Mouse (Mus musculus) heart, postnatal 0 days (tissue): Measurements from ENCODE around the gene Gm10382. TPM values are rescaled to one million over a fixed set of nuclear protein-coding genes. Genes with fewer than 3 reads are reported as not detected.

Experiments
- ATAC-seq: fragments of 200-750 bp; cut with Nextera tagmentation; 2 replicates; pipeline ENCODE4 v1.8.0; 2017; ENCODE audit warnings: low read depth, moderate number of reproducible peaks, moderate library complexity; ENCODE audit not compliant: insufficient read depth
- DNase-seq: peaks from one replicate; pipeline ENCODE4 v3.0.0-alpha.2; 2016; ENCODE audit warnings: low spot score
- H3K27ac ChIP-seq: fragments of 300-500 bp; sonication (generic); 2 replicates; pipeline ENCODE4 v1.5.1; 2014; ENCODE audit warnings: low read depth, mild to moderate bottlenecking
- H3K27me3 ChIP-seq: fragments of 300-500 bp; sonication (generic); 2 replicates; pipeline ENCODE4 v1.6.1; 2014; ENCODE audit warnings: low read length, mixed read lengths; ENCODE audit not compliant: control insufficient read depth, insufficient read depth
- H3K36me3 ChIP-seq: fragments of 300-500 bp; sonication (generic); replicated peaks from 2 replicates; pipeline ENCODE4 v1.6.1; 2014; ENCODE audit warnings: low read length, mixed read lengths; ENCODE audit not compliant: control insufficient read depth, insufficient read depth
- H3K4me1 ChIP-seq: fragments of 300-500 bp; sonication (generic); 2 replicates; pipeline ENCODE4 v1.6.1; 2014; ENCODE audit warnings: antibody characterized with exemption; ENCODE audit not compliant: control insufficient read depth, insufficient read depth
- H3K4me2 ChIP-seq: fragments of 300-500 bp; sonication (generic); 2 replicates; pipeline ENCODE4 v1.6.1; 2014; ENCODE audit warnings: low read depth, mild to moderate bottlenecking, low read length, moderate library complexity
- H3K4me3 ChIP-seq: fragments of 300-500 bp; sonication (generic); 2 replicates; pipeline ENCODE4 v1.5.1; 2014; ENCODE audit warnings: low read depth, low read length
- H3K9ac ChIP-seq: fragments of 300-500 bp; sonication (generic); replicated peaks from 2 replicates; pipeline ENCODE4 v1.6.1; 2014; ENCODE audit warnings: low read depth, low read length, mixed read lengths
- H3K9me3 ChIP-seq: fragments of 300-500 bp; sonication (generic); replicated peaks from 2 replicates; pipeline ENCODE4 v1.6.1; 2016; ENCODE audit warnings: low read length; ENCODE audit not compliant: control insufficient read depth
- CTCF ChIP-seq: IDR thresholded peaks from 2 replicates; pipeline ENCODE4 v1.5.1; 2016; ENCODE audit warnings: antibody characterized with exemption, control low read depth, low read depth
- EP300 ChIP-seq: IDR thresholded peaks from 2 replicates; pipeline ENCODE4 v1.6.1; 2016; ENCODE audit warnings: antibody characterized with exemption, low read depth
- WGBS: fragments of 180-500 bp; shearing (Covaris S2); extraction: QIAGEN DNeasy Blood & Tissue Kit; methylation state at CpG from one replicate; pipeline ENCODE4 v1.1.7; 2014; 5-methylcytosine and 5-hydroxymethylcytosine counted together
- polyA plus RNA-seq: library from polyadenylated mRNA; unstranded; fragments of >200 nt; fragmentation: Nextera tagmentation; extraction: Ambion mirVana; gene quantifications from 2 replicates; pipeline ENCODE4 v1.2.1, GENCODE M21; 2015
- total RNA-seq: library from RNA; depleted of rRNA; stranded (reverse); fragments of >200 nt; gene quantifications from 2 replicates; pipeline ENCODE4 v1.2.3, GENCODE M21; 2014; ENCODE audit warnings: low replicate concordance

The Gm10382 gene
- total and polyA plus RNA-seq, 2 experiments from 2014 or later, result 0.78 TPM; not detected in 1

DNA sequence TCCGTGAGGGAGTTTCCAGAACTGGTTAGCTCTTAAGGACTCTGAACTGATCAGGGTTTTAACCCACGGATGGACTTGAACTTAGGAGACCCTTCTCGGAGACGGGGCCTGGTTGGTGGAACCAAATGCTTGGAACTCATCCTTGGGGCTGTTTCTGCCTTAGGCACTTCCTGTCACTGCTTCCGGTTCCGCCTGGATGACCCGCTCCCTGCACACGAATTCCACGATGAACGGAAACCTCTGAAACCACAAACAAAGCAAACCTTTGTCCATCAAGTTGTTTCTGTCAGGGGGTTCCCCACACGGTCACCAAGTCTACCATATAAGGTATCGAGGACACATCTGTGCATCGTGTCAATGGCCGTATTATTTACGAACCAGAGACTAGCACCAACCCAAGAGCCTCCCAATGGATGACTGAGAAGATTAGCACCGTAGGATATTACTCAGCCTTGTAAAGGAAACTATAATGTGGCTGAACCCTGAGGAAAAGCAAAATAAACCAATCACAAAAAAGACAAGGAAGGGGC is 28.1 kb upstream of the Gm10382 start:
- no peak overlapping the region for H3K4me3 ChIP-seq
- H3K9ac ChIP-seq, result no peak overlapping the region
- H3K9me3 ChIP-seq, result no peaks in the 10 kb centered on the region
- no peak overlapping the region for H3K27ac ChIP-seq
- DNase-seq, result no peak
- H3K4me1 ChIP-seq, result peaks cover 10% of the 10 kb centered on the region
- no peak overlapping the region for H3K4me2 ChIP-seq
- no peak for ATAC-seq
- no peaks in the 10 kb centered on the region for H3K27me3 ChIP-seq
- no peaks in the 10 kb centered on the region for H3K36me3 ChIP-seq
- TF ChIP-seq EP300 (no peak), CTCF (no peak)
- WGBS, result 71% methylated on average over 16 of the region's 16 CpGs

DNA sequence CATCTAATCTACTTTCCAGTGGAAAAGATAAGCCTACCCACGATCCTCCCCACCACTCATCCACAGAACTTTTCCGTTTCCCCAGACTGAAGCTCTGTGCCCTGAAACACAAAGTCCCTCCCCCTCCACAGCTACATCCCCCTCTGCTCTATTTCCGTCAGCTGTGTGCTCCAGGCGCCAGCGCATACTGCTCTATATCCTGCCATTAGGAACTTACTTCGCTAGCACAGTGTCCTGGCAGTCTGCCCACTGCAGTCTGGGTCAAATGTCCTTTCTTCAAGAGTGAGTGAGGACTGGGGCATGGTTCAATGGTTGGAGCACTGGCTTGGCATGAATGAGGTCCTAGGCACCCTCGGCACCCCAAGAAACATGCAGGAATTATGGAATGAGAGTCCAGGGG is 25.2 kb upstream of the Gm10382 start:
- Histone ChIP-seq H3K36me3 (no peaks in the 10 kb centered on the region), H3K4me3 (no peak overlapping the region), H3K9me3 (no peaks in the 10 kb centered on the region), H3K27ac (peak overlapping the region; percentile 62), H3K27me3 (no peaks in the 10 kb centered on the region), H3K4me2 (peak overlapping the region; percentile 4; the same call in 1 of the 2 replicates), H3K9ac (no peak overlapping the region), H3K4me1 (peaks cover 10% of the 10 kb centered on the region)
- peak; percentile 72 for TF ChIP-seq EP300
- TF ChIP-seq CTCF, result no peak
- DNase-seq (peak; percentile 71), ATAC-seq (peak; percentile 79)
- 14% methylated on average over 7 of the region's 7 CpGs for WGBS

DNA sequence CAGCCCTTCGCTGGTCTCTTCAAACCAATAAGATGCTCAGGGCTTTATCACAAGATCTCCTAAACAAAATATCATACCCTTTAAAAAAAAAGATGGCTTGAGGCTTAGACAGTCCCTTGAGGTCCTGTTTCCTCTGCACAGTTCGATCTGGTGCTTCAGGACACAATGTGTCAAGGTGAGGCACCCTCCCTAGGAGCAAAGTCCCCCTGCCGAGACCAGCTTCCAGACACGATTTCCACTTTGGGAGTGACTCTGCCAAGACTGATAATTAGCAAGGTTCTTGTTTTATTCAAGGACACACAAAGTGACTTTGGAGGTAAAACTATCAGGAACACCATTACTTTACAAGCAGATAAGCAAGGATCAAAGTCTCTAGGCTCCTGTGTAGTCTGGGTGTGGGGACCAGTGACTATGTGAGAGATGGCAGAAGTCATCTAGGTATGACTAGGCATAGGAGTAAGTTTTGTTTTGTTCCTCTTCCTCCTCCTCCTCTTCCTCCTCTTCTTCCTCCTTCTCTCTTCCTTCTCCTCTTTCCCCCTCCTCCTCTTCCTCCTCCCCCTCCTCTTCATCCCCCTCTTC is 24.2 kb upstream of the Gm10382 start:
- no peak for ATAC-seq
- H3K27ac ChIP-seq, result no peak overlapping the region

DNA sequence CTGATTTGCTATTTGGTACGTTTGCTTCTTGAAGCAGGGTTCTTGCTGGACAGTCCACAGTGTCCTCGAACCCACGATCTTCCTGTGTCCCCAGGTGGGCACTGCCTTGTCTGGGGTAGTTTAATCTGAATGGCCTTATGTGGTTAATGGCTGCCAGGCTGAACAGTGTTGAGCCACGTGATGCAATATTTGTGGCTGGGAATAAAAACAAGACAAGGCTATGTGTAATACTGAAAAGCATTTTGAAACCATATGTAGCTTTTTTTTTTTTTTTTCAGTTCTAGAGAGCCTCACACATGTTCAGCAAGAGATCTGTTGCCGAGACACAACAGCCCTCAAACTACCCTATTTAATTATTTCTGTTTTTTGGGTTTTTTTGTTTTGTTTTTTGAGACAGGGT is 21.0 kb upstream of the Gm10382 start:
- peaks cover 10% of the 10 kb centered on the region for H3K4me1 ChIP-seq
- H3K4me3 ChIP-seq, result no peak overlapping the region
- no peaks in the 10 kb centered on the region for H3K36me3 ChIP-seq
- TF ChIP-seq CTCF (no peak), EP300 (no peak)
- DNase-seq (no peak), ATAC-seq (no peak)
- H3K9ac ChIP-seq, result no peak overlapping the region
- H3K9me3 ChIP-seq, result no peaks in the 10 kb centered on the region
- 66% methylated on average over 5 of the region's 5 CpGs for WGBS
- H3K27ac ChIP-seq, result no peak overlapping the region
- H3K27me3 ChIP-seq, result no peaks in the 10 kb centered on the region
- H3K4me2 ChIP-seq, result no peak overlapping the region

More for the DNA sequence above, 24.2 kb upstream of the Gm10382 start:
- TF ChIP-seq CTCF (no peak), EP300 (no peak)
- Histone ChIP-seq H3K9me3 (no peaks in the 10 kb centered on the region), H3K9ac (no peak overlapping the region), H3K4me3 (no peak overlapping the region), H3K4me2 (no peak overlapping the region), H3K27me3 (no peaks in the 10 kb centered on the region), H3K36me3 (no peaks in the 10 kb centered on the region), H3K4me1 (peaks cover 10% of the 10 kb centered on the region)
- no peak for DNase-seq
- WGBS, result 54% methylated on average over 4 of the region's 4 CpGs

DNA sequence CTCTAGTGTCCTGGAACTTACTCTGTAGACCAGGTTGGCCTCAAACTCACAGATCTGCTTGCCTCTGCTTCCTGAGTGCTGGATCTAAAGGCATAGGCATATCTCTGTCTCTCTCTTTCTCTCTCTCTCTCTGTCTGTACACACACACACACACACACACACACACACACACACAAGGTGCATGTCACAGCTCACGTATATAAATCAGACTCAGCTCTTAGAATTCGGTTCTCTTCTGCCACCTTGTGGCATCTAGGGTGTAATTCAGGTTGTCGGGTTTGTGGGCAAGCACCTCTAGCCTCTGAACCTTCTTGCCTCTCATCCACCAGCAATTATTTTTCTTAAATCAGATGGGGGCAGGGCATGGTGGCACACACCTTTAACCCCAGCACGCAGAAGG is 20.6 kb upstream of the Gm10382 start:
- peak; percentile 7; the same call in 1 of the 2 replicates for ATAC-seq
- peaks cover 7% of the 10 kb centered on the region for H3K4me1 ChIP-seq
- under 1% methylated on average over 4 of the region's 4 CpGs for WGBS
- no peak overlapping the region for H3K4me3 ChIP-seq
- peaks cover under 1% of the 10 kb centered on the region; the same call in 1 of the 2 replicates for H3K9me3 ChIP-seq
- TF ChIP-seq CTCF, result peak; percentile 86
- no peak for TF ChIP-seq EP300
- no peaks in the 10 kb centered on the region for H3K36me3 ChIP-seq
- H3K9ac ChIP-seq, result no peak overlapping the region
- H3K27me3 ChIP-seq, result no peaks in the 10 kb centered on the region
- H3K4me2 ChIP-seq, result no peak overlapping the region
- DNase-seq, result peak; percentile 62
- no peak overlapping the region for H3K27ac ChIP-seq
